Mouse (Mus musculus) heart, postnatal 14 days (tissue): ENCODE measurements around the gene Otof. TPM values are rescaled to one million over a fixed set of nuclear protein-coding genes. Genes with fewer than 3 reads are reported as not detected.
A peak's percentile ranks its signal among the peaks of the same experiment; 100 is the strongest.

Source experiments
- DNase-seq, 2 experiments: peaks; one replicate each; pipeline ENCODE4 v3.0.0; 2021 to 2022
- intact Hi-C: fragments of 180-260 bp; cut with DNase I; formaldehyde crosslinking; loops from one replicate; pipeline ENCODE4 v1.15.1; 2025
- total RNA-seq, 2 experiments: library from RNA; stranded (reverse); gene quantifications; 2 replicates each; pipeline ENCODE4 v1.2.3; 2021

The Otof gene
- total RNA-seq, 2 experiments from 2014 or later = not detected

DNA sequence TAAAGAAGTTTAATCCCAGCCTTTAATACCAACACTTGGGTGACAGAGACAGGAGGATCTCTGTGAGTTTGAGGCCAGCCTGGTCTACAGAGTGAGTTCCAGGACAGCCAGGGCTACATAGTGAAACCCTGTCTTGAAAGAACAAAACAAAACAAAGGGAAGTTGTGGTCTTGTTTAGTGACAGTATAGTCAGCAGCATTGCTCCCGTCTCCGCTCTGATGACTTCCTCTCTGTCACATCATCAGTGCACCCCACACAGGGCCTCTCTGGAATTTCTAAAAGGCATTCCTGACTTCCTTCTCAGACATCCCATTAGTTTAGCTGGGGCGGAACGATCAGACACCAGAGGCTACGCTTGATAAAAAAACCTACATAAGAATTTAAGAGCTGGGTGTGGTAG, 117.8 kb downstream of the Otof start:
- intact Hi-C loops = no loop called here
- no peak for DNase-seq

DNA sequence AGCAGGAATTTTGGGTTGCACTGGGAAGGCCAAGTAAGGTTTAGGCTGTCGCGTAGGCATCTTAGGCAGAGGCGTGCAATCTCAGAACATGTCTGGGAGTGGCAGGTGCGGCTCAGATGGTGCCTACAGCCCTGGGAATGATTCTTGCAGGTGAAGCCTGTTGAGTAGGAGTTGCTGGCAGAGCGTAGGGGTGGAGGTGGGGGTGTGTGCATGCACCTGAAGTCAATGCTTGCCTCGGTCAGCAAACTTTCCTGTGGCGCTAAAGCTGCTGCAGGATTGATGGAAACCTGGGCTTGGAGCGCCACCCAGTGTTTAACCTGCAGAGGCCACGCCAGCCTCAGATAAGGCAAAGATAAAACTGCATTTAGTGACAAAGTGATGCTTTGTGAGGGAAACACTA, 118.6 kb downstream of the Otof start:
- DNase-seq = peak; percentile 70 to 78
- intact Hi-C loops = no loop called here

DNA sequence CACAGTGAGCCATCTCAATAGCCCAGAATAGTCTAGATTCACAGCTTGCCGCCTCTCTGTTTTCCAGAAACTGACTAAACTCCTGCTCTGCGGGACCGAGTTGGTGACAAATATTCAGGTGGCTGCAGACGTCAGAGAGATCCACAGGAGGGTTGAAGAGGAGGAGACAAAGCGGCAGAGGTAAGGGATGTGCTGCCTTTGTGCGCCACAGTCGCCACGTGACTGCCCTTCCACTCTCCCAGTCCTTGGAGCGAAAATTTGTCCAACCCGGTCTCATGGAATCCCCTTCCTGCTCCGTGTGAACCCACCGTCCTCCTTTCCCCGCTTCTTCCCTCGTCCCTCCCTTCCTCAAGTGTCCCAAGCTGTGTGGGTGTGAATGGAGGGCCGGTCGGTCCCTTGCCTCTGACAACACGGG, 119.1 kb downstream of the Otof start:
- intact Hi-C loops = no loop called here
- DNase-seq = no peak

DNA sequence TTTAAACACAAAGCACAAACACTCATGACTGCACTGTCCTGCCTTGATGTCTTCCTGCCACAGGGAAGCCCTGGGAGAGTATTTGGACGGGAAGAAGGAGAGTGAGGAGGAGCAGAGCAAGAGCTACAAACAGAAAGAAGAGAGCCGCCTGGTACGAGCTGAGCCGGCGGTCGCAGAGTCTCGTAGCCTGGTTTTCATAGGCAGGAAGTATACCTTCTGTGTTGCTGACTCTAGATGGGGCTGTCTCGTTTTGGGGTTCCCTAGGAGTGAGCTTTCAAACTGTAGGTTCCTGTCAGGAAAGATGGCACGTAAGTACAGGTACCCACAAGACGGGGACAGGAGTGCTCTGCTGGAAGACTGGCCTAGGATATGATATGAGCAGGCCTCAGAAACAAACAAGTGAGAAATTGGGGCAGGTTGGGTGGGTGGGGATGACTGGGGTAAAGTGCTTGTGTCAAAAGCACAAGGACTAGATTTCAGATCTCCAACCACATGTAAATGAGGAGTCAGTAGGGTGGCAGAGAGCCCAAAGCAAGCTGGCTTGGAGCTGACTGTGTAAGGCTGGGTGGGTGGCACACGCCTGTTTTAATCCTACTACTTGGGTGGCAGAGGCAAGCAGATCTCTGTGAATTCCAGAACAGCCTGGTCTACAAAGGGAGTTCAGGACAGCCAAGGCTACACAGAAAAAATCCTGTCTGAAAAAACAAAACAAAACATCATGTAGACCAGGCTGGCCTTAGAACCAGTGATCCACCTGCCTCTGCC, 119.9 kb downstream of the Otof start:
- intact Hi-C loops = no loop called here
- DNase-seq = no peak

DNA sequence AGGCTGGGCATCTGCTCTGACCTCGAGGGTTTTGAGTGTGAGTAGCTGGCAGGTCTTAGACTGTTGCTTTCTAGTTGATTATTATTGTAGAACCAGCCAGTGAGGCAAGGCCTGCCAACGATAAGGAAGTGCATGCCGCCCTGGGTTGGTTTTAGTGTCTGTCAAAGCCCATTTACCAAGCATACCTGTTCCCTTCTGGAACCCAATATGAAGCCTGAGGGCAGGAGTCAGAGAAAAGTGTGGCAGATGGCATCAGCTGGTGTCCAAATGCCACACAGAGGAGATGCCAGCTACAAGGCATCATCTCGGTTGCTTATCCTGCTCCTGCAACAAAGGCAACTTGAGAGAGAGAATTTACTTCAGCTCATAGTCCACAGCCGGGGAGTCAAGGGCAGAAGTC, 120.9 kb downstream of the Otof start:
- intact Hi-C loops = no loop called here
- no peak for DNase-seq

Other genes with a start within 250 kb of the Otof start
- 10 to 100 TPM; 18.5 to 20.7 TPM for gene Selenoi, start 229.4 kb downstream of the Otof start, total RNA-seq
- gene Drc1, start 180.5 kb downstream of the Otof start, total RNA-seq = under 1 TPM; 0.24 to 0.98 TPM
- gene 1700001C02Rik, start 4.1 kb upstream of the Otof start, total RNA-seq = not detected
- gene Cib4, start 83.9 kb upstream of the Otof start, total RNA-seq = not detected
- 100 to 1,000 TPM; 181 to 186 TPM for gene Kcnk3, start 126.2 kb upstream of the Otof start, total RNA-seq
- gene Slc35f6, start 186.0 kb upstream of the Otof start, total RNA-seq = 10 to 100 TPM; 37.4 to 39.9 TPM
- 10 to 100 TPM; 56.0 to 67.6 TPM for gene Cenpa, start 204.8 kb upstream of the Otof start, total RNA-seq
- under 1 TPM; 0.46 to 0.79 TPM for gene Dpysl5, start 249.6 kb upstream of the Otof start, total RNA-seq